Mouse (Mus musculus): ENCODE results near the gene Fndc3b.

DNA sequence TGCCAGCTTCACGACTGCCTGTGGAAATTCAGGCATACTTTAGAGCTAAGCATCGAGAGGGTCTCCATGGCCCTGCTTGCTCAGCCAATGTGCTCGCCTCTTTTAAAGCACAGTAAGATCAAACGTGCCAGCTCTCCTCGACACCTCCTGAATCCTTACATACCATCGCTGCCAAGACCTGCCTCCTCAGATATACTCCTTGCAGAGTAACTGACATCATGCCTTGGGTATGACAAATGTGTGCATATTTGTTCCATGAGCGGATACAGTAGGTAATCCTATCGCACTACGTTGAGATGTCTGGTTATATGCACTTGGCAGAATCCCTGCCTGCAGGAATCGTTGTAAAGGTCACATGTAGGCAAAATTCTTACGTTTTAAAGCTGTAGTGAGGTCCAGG, 120.3 kb downstream of the Fndc3b start:
- no peak for TF ChIP-seq CTCF (conservative IDR thresholded peaks at IDR 0.05; ENCODE audit: insufficient read depth, insufficient read length, low read depth, low read length)
- TF ChIP-seq POLR2A (IDR thresholded peaks at IDR 0.05; ENCODE audit: low read depth, low read length): no peak

Data from kidney, adult 2 months (tissue).